Mouse (Mus musculus) MEL (cell line): ENCODE measurements around the gene Plekhh3. TPM values are rescaled to one million over a fixed set of nuclear protein-coding genes. Genes with fewer than 3 reads are reported as not detected.

Experiments
- DNase-seq: peaks from one replicate; pipeline ENCODE4 v3.0.0; 2011; ENCODE audit warnings: low read depth, low spot score
- H3K27ac ChIP-seq: 2 replicates; pipeline ENCODE4 v1.5.1; 2012; ENCODE audit warnings: low read depth, mild to moderate bottlenecking, control low read depth, low read length, moderate library complexity; ENCODE audit not compliant: control insufficient read depth
- H3K27me3 ChIP-seq, 2 experiments: fragments of 150-350 bp in 1 of 2; sonication (generic) in 1 of 2; 2 replicates each; pipeline ENCODE4 v1.6.1; 2012; ENCODE audit warnings: low read length in 2 of 2, mild to moderate bottlenecking in 2 of 2, improper control_type of control experiment in 1 of 2, moderate library complexity in 1 of 2; ENCODE audit not compliant: insufficient read depth in 2 of 2, control insufficient read depth in 1 of 2
- H3K36me3 ChIP-seq, 2 experiments: 2 replicates each; pipeline ENCODE4 v1.6.1; 2012 to 2014; ENCODE audit warnings: low read length in 2 of 2, improper control_type of control experiment in 1 of 2, inconsistent platforms in 1 of 2, mild to moderate bottlenecking in 1 of 2; ENCODE audit not compliant: insufficient read depth in 2 of 2, control insufficient read depth in 1 of 2
- H3K4me1 ChIP-seq, 2 experiments: fragments of 150-350 bp in 1 of 2; sonication (generic) in 1 of 2; 2 replicates each; pipeline ENCODE4 v1.6.1; 2012; ENCODE audit warnings: low read length in 2 of 2, improper control_type of control experiment in 1 of 2, mild to moderate bottlenecking in 1 of 2; ENCODE audit not compliant: insufficient read depth in 2 of 2, control insufficient read depth in 1 of 2
- H3K4me3 ChIP-seq, 2 experiments: fragments of 150-350 bp in 1 of 2; sonication (generic) in 1 of 2; 2 replicates each; pipeline ENCODE4 v1.5.1; 2012; ENCODE audit warnings: low read depth in 2 of 2, low read length in 2 of 2, mild to moderate bottlenecking in 2 of 2, moderate library complexity in 2 of 2, control low read depth in 1 of 2, improper control_type of control experiment in 1 of 2; ENCODE audit not compliant: control insufficient read depth in 1 of 2, insufficient read depth in 1 of 2
- H3K79me2 ChIP-seq: 2 replicates; pipeline ENCODE4 v1.6.1; 2012; ENCODE audit warnings: mild to moderate bottlenecking, low read length, moderate library complexity; ENCODE audit not compliant: control insufficient read depth, poor library complexity, insufficient read depth
- H3K9ac ChIP-seq: 2 replicates; pipeline ENCODE4 v1.6.1; 2012; ENCODE audit warnings: low read depth, mild to moderate bottlenecking, control low read depth, low read length, moderate library complexity; ENCODE audit not compliant: control insufficient read depth, poor library complexity, severe bottlenecking
- H3K9me3 ChIP-seq: fragments of 150-350 bp; sonication (generic); replicated peaks from 2 replicates; pipeline ENCODE4 v1.6.1; 2012; ENCODE audit warnings: mild to moderate bottlenecking, low read length, improper control_type of control experiment, moderate library complexity; ENCODE audit not compliant: insufficient read depth
- CHD2 ChIP-seq: IDR thresholded peaks from 2 replicates; pipeline ENCODE4 v1.6.1; 2011; ENCODE audit warnings: low read length, improper control_type of control experiment
- CTCF ChIP-seq, 3 experiments: IDR thresholded peaks in 2 of 3; conservative IDR thresholded peaks in 1 of 3; 2 replicates each; pipeline ENCODE4 v1.5.1; 2011 to 2012; ENCODE audit warnings: low read length in 3 of 3, low read depth in 2 of 3, mild to moderate bottlenecking in 2 of 3, improper control_type of control experiment in 1 of 3, inconsistent platforms in 1 of 3, mixed read lengths in 1 of 3, moderate library complexity in 1 of 3; ENCODE audit not compliant: control insufficient read depth in 1 of 3, insufficient read depth in 1 of 3, poor library complexity in 1 of 3, severe bottlenecking in 1 of 3
- ELF1 ChIP-seq: IDR thresholded peaks from 2 replicates; pipeline ENCODE4 v1.6.1; 2014; ENCODE audit warnings: low read depth, mild to moderate bottlenecking, inconsistent platforms, low read length, improper control_type of control experiment, moderate library complexity
- EP300 ChIP-seq, 2 experiments: IDR thresholded peaks; 2 replicates each; pipeline ENCODE4 v1.6.1; 2011; ENCODE audit warnings: improper control_type of control experiment in 2 of 2, low read length in 2 of 2, low read depth in 1 of 2, mild to moderate bottlenecking in 1 of 2
- ETS1 ChIP-seq: IDR thresholded peaks from 2 replicates; pipeline ENCODE4 v1.6.1; 2012; ENCODE audit warnings: low read depth, mild to moderate bottlenecking, inconsistent platforms, low read length, improper control_type of control experiment, moderate library complexity
- MAFK ChIP-seq: IDR thresholded peaks from 2 replicates; pipeline ENCODE4 v1.6.1; 2011; ENCODE audit warnings: low read depth, mild to moderate bottlenecking, low read length, improper control_type of control experiment, borderline replicate concordance
- MAX ChIP-seq: IDR thresholded peaks from 2 replicates; pipeline ENCODE4 v1.6.1; 2011; ENCODE audit warnings: low read length, improper control_type of control experiment
- MXI1 ChIP-seq: IDR thresholded peaks from 2 replicates; pipeline ENCODE4 v1.6.1; 2011; ENCODE audit warnings: mild to moderate bottlenecking, low read depth, low read length, improper control_type of control experiment
- POLR2A ChIP-seq, 2 experiments: IDR thresholded peaks; 2 replicates each; pipeline ENCODE4 v1.6.1; 2011 to 2012; ENCODE audit warnings: low read length in 2 of 2, mild to moderate bottlenecking in 2 of 2, control low read depth in 1 of 2, improper control_type of control experiment in 1 of 2, low read depth in 1 of 2, moderate library complexity in 1 of 2; ENCODE audit not compliant: control insufficient read depth in 1 of 2, insufficient read depth in 1 of 2, poor library complexity in 1 of 2
- POLR2AphosphoS2 ChIP-seq: IDR thresholded peaks from 2 replicates; pipeline ENCODE4 v1.6.1; 2011; ENCODE audit warnings: low read length, improper control_type of control experiment
- SMC3 ChIP-seq: IDR thresholded peaks from 2 replicates; pipeline ENCODE4 v1.6.1; 2011; ENCODE audit warnings: low read depth, low read length, improper control_type of control experiment
- TBP ChIP-seq: IDR thresholded peaks from 2 replicates; pipeline ENCODE4 v1.8.0; 2011; ENCODE audit warnings: low read depth, low read length, improper control_type of control experiment
- TCF12 ChIP-seq: IDR thresholded peaks from 2 replicates; pipeline ENCODE4 v1.6.1; 2014; ENCODE audit warnings: low read depth, mild to moderate bottlenecking, inconsistent platforms, low read length, improper control_type of control experiment, moderate library complexity
- UBTF ChIP-seq: IDR thresholded peaks from 2 replicates; pipeline ENCODE4 v1.6.1; 2012; ENCODE audit warnings: low read depth, mild to moderate bottlenecking, inconsistent platforms, low read length, improper control_type of control experiment, moderate library complexity, borderline replicate concordance; ENCODE audit not compliant: insufficient read depth
- USF1 ChIP-seq: IDR thresholded peaks from 2 replicates; pipeline ENCODE4 v1.6.1; 2014; ENCODE audit warnings: low read depth, mild to moderate bottlenecking, inconsistent platforms, low read length, improper control_type of control experiment, moderate library complexity
- ZC3H11A ChIP-seq: IDR thresholded peaks from 2 replicates; pipeline ENCODE4 v1.6.1; 2012; ENCODE audit warnings: low read depth, mild to moderate bottlenecking, inconsistent platforms, low read length, improper control_type of control experiment
- polyA plus RNA-seq, 2 experiments: library from polyadenylated mRNA; stranded (reverse) in 1 of 2; unstranded in 1 of 2; fragments of >175 nt in 1 of 2; fragments of >200 nt in 1 of 2; gene quantifications; 2 replicates each; pipeline versions ENCODE4 v1.2.1 to v1.2.4; 2012; ENCODE audit warnings: low replicate concordance in 2 of 2, low read depth in 1 of 2; ENCODE audit not compliant: insufficient read length in 2 of 2, insufficient read depth in 1 of 2, missing spikeins in 1 of 2
- total RNA-seq: library from RNA; depleted of rRNA; stranded (reverse); fragments of 300-350 nt; gene quantifications from 2 replicates; pipeline ENCODE4 v1.2.3, GENCODE M21; 2012

Gene Plekhh3
- total and polyA plus RNA-seq, 3 experiments, result 0.81 to 1.5 TPM; not detected in 1

- Histone ChIP-seq H3K27me3 (peaks cover 0 to 2% of the 10 kb centered on the region in 2 experiments; a peak in 2 of 4 replicates), H3K4me3 (no peak overlapping the region), H3K79me2 (no peaks in the 10 kb centered on the region; the same call in 1 of the 2 replicates), H3K9ac (no peak overlapping the region), H3K9me3 (no peaks in the 10 kb centered on the region), H3K4me1 (peaks cover 0 to 19% of the 10 kb centered on the region in 2 experiments; a peak in 2 of 4 replicates), H3K36me3 (peaks cover 0 to 6% of the 10 kb centered on the region in 2 experiments; a peak in 2 of 4 replicates), H3K27ac (no peak overlapping the region)
- no peak for TF ChIP-seq ZC3H11A
- TF ChIP-seq ETS1, result no peak
- TF ChIP-seq CTCF (IDR thresholded peaks at IDR 0.05 in 2 of 3, conservative IDR thresholded peaks at IDR 0.05 in 1 of 3; ENCODE audit: control insufficient read depth in 1 of 3, insufficient read depth in 1 of 3, low read depth in 2 of 3, low read length in 3 of 3, poor library complexity in 1 of 3, severe bottlenecking in 1 of 3), result no peak
- TF ChIP-seq UBTF, result no peak
- TF ChIP-seq MAFK, result no peak
- TF ChIP-seq SMC3, result no peak
- DNase-seq, result no peak
Observed at GRCm38 (mm10) chr11:101168301-101168980, 2.7 kb downstream of the Plekhh3 start.

- Histone ChIP-seq H3K4me3 (no peak overlapping the region), H3K9me3 (no peaks in the 10 kb centered on the region), H3K27ac (no peak overlapping the region), H3K9ac (no peak overlapping the region), H3K36me3 (peaks cover 0 to 5% of the 10 kb centered on the region in 2 experiments; a peak in 2 of 4 replicates), H3K79me2 (no peaks in the 10 kb centered on the region; the same call in 1 of the 2 replicates), H3K4me1 (peaks cover 0 to 15% of the 10 kb centered on the region in 2 experiments; a peak in 2 of 4 replicates), H3K27me3 (peaks cover 0 to 2% of the 10 kb centered on the region in 2 experiments; a peak in 2 of 4 replicates)
- TF ChIP-seq ELF1, result no peak
- TF ChIP-seq ETS1, result no peak
- no peak for TF ChIP-seq MAX
- no peak for TF ChIP-seq UBTF
- no peak for TF ChIP-seq CHD2
- no peak for TF ChIP-seq ZC3H11A
- TF ChIP-seq POLR2AphosphoS2, result no peak
- no peak for TF ChIP-seq EP300 (IDR thresholded peaks at IDR 0.05; ENCODE audit: low read depth in 1 of 2, low read length in 2 of 2)
- TF ChIP-seq TBP, result no peak
- TF ChIP-seq USF1, result no peak
- no peak for TF ChIP-seq POLR2A (IDR thresholded peaks at IDR 0.05; ENCODE audit: control insufficient read depth in 1 of 2, insufficient read depth in 1 of 2, low read depth in 1 of 2, low read length in 2 of 2, poor library complexity in 1 of 2)
- TF ChIP-seq MXI1, result no peak
- TF ChIP-seq MAFK, result no peak
- no peak for TF ChIP-seq CTCF (IDR thresholded peaks at IDR 0.05 in 2 of 3, conservative IDR thresholded peaks at IDR 0.05 in 1 of 3; ENCODE audit: control insufficient read depth in 1 of 3, insufficient read depth in 1 of 3, low read depth in 2 of 3, low read length in 3 of 3, poor library complexity in 1 of 3, severe bottlenecking in 1 of 3)
- no peak for TF ChIP-seq TCF12
- no peak for DNase-seq
Observed at GRCm38 (mm10) chr11:101167963-101168300, 3.2 kb downstream of the Plekhh3 start.
